Mouse (Mus musculus) frontal cortex, postnatal 10 days (tissue): ENCODE data around the gene Tmco1.
"Not testable (repeated sequence)": the region's sequence is repeated elsewhere in the genome, so short reads cannot be mapped to it uniquely, and the experiment has no call there.

Experiments
- DNase-seq, 2 experiments: peaks; one replicate each; pipeline ENCODE4 v3.0.0; 2022; ENCODE audit warnings: low spot score in 2 of 2, mixed read lengths in 1 of 2

Gene Tmco1

GRCm38 (mm10) chr1:167331106-167331505 is 22.9 kb downstream of the Tmco1 start:
- no peak for DNase-seq

GRCm38 (mm10) chr1:167336398-167336797 is 28.2 kb downstream of the Tmco1 start:
- DNase-seq: no peak

GRCm38 (mm10) chr1:167337463-167338095 is 29.4 kb downstream of the Tmco1 start:
- peak; percentile 73 to 87 for DNase-seq

GRCm38 (mm10) chr1:167339177-167339781 is 31.1 kb downstream of the Tmco1 start:
- DNase-seq: no peak

GRCm38 (mm10) chr1:167340111-167340787 is 32.1 kb downstream of the Tmco1 start:
- no peak for DNase-seq

GRCm38 (mm10) chr1:167340910-167341528 is 32.8 kb downstream of the Tmco1 start:
- no peak for DNase-seq

- DNase-seq: no peak
These were observed 34.7 kb downstream of the Tmco1 start for GRCm38 (mm10) chr1:167342831-167343230.

- DNase-seq: not testable (repeated sequence)
These were observed 37.9 kb downstream of the Tmco1 start for GRCm38 (mm10) chr1:167345994-167346520.

- not testable (repeated sequence) for DNase-seq
These were observed 41.0 kb downstream of the Tmco1 start for GRCm38 (mm10) chr1:167349206-167349605.

GRCm38 (mm10) chr1:167349815-167350596 is 41.8 kb downstream of the Tmco1 start, which contains the start of gene Aldh9a1:
Gene Aldh9a1 (plus strand): TSS chr1:167349991.
- peak; percentile 84 to 89 for DNase-seq

- DNase-seq: no peak
These were observed 42.6 kb downstream of the Tmco1 start for GRCm38 (mm10) chr1:167350597-167351415.

- DNase-seq: no peak
These were observed 44.2 kb downstream of the Tmco1 start for GRCm38 (mm10) chr1:167352403-167352802.

- no peak for DNase-seq
These were observed 49.2 kb downstream of the Tmco1 start for GRCm38 (mm10) chr1:167357387-167357786.

GRCm38 (mm10) chr1:167358731-167359130 is 50.6 kb downstream of the Tmco1 start:
- no peak for DNase-seq

GRCm38 (mm10) chr1:167360268-167360667 is 52.1 kb downstream of the Tmco1 start:
- DNase-seq: no peak

GRCm38 (mm10) chr1:167362819-167363218 is 54.6 kb downstream of the Tmco1 start:
- no peak for DNase-seq

- DNase-seq: no peak
These were observed 55.1 kb downstream of the Tmco1 start for GRCm38 (mm10) chr1:167363322-167363721.

GRCm38 (mm10) chr1:167365808-167366207 is 57.6 kb downstream of the Tmco1 start:
- no peak for DNase-seq

GRCm38 (mm10) chr1:167366621-167367020 is 58.4 kb downstream of the Tmco1 start:
- DNase-seq: no peak

GRCm38 (mm10) chr1:167368018-167368417 is 59.8 kb downstream of the Tmco1 start:
- DNase-seq: no peak
